ENCODE assay signal across 20 mouse cellular contexts in genomic region chr16:12692739-12693292, GRCm38 (mm10).
DNase-seq lines count a peak whose midpoint lies in the region; ATAC-seq lines count a peak whose summit lies in the region.
"Had no signal": no experiment of that assay in that cellular context is flagged by ENCODE, and none has a peak within 500 bp of the region (broad histone marks: within the 10 kb centered on the region; RNA-seq: fewer than 3 reads in every experiment).

No protein-coding gene starts in this region.

- WGBS in midbrain, embryonic 15.5 days = 55% methylated on average over 4 of the region's 5 CpGs
- WGBS in midbrain, embryonic 13.5 days = 73% methylated on average over 4 of the region's 5 CpGs
- WGBS in heart, embryonic 10.5 days = 46% methylated on average over 4 of the region's 5 CpGs
- 45% methylated on average over 4 of the region's 5 CpGs for WGBS in neural tube, embryonic 15.5 days

- H3K4me1 ChIP-seq in midbrain, embryonic 15.5 days = no peaks in the 10 kb centered on the region
- H3K4me1 ChIP-seq in midbrain, embryonic 13.5 days (replicated peaks) = no peaks in the 10 kb centered on the region
- H3K4me1 ChIP-seq in heart, embryonic 10.5 days = peaks cover 22% of the 10 kb centered on the region
- peaks cover 4% of the 10 kb centered on the region; the same call in 1 of the 2 replicates for H3K4me1 ChIP-seq in neural tube, embryonic 15.5 days
- H3K4me1 ChIP-seq: embryonic facial prominence, embryonic 13.5 days; hindbrain, embryonic 13.5 days; limb, embryonic 12.5 days had no signal

- no peaks in the 10 kb centered on the region for H3K9me3 ChIP-seq in midbrain, embryonic 15.5 days
- H3K9me3 ChIP-seq in midbrain, embryonic 13.5 days = no peaks in the 10 kb centered on the region
- no peaks in the 10 kb centered on the region for H3K9me3 ChIP-seq in heart, embryonic 10.5 days
- H3K9me3 ChIP-seq in neural tube, embryonic 15.5 days (replicated peaks) = no peaks in the 10 kb centered on the region
- H3K9me3 ChIP-seq: embryonic facial prominence, embryonic 13.5 days; hindbrain, embryonic 13.5 days; limb, embryonic 12.5 days had no signal

- no peaks in the 10 kb centered on the region for H3K27me3 ChIP-seq in midbrain, embryonic 15.5 days (replicated peaks)
- no peaks in the 10 kb centered on the region for H3K27me3 ChIP-seq in midbrain, embryonic 13.5 days
- no peaks in the 10 kb centered on the region for H3K27me3 ChIP-seq in heart, embryonic 10.5 days (ENCODE audit: insufficient read depth, poor library complexity, severe bottlenecking)
- no peaks in the 10 kb centered on the region for H3K27me3 ChIP-seq in neural tube, embryonic 15.5 days (replicated peaks)
- H3K27me3 ChIP-seq: embryonic facial prominence, embryonic 13.5 days; hindbrain, embryonic 13.5 days; limb, embryonic 12.5 days had no signal

- H3K36me3 ChIP-seq in midbrain, embryonic 15.5 days (replicated peaks) = no peaks in the 10 kb centered on the region
- no peaks in the 10 kb centered on the region for H3K36me3 ChIP-seq in midbrain, embryonic 13.5 days
- no peaks in the 10 kb centered on the region for H3K36me3 ChIP-seq in heart, embryonic 10.5 days
- H3K36me3 ChIP-seq in neural tube, embryonic 15.5 days = no peaks in the 10 kb centered on the region
- H3K36me3 ChIP-seq: embryonic facial prominence, embryonic 13.5 days; hindbrain, embryonic 13.5 days; limb, embryonic 12.5 days had no signal

- H3K4me2 ChIP-seq in midbrain, embryonic 15.5 days = no peak overlapping the region
- no peak overlapping the region for H3K4me2 ChIP-seq in midbrain, embryonic 13.5 days (replicated peaks)
- no peak overlapping the region for H3K4me2 ChIP-seq in neural tube, embryonic 15.5 days
- H3K4me2 ChIP-seq: embryonic facial prominence, embryonic 13.5 days; hindbrain, embryonic 13.5 days; limb, embryonic 12.5 days had no signal

- no peak overlapping the region for H3K4me3 ChIP-seq in midbrain, embryonic 15.5 days
- H3K4me3 ChIP-seq in midbrain, embryonic 13.5 days (replicated peaks) = no peak overlapping the region
- H3K4me3 ChIP-seq in heart, embryonic 10.5 days = no peak overlapping the region
- H3K4me3 ChIP-seq in neural tube, embryonic 15.5 days (replicated peaks) = no peak overlapping the region
- H3K4me3 ChIP-seq: embryonic facial prominence, embryonic 13.5 days; hindbrain, embryonic 13.5 days; left cerebral cortex, adult 2 months; limb, embryonic 12.5 days; myocyte had no signal

- ATAC-seq in midbrain, embryonic 15.5 days (replicated peaks) = 0 out of 2 replicates have a peak, but pooled peaks have one; percentile 30
- ATAC-seq in midbrain, embryonic 13.5 days = no peak
- ATAC-seq in neural tube, embryonic 15.5 days (ENCODE audit: low FRiP score) = peak; percentile 50; the same call in 1 of the 2 replicates
- ATAC-seq in monocyte, adult 5-6 weeks (replicated peaks; ENCODE audit: insufficient number of reproducible peaks, low FRiP score, low TSS enrichment, poor library complexity, severe bottlenecking) = no peak
- ATAC-seq: forebrain, embryonic 16.5 days; intestine, postnatal 0 days had no signal

- H3K27ac ChIP-seq in midbrain, embryonic 15.5 days = no peak overlapping the region
- H3K27ac ChIP-seq in midbrain, embryonic 13.5 days = no peak overlapping the region
- peak overlapping the region; percentile 57; the same call in 1 of the 2 replicates for H3K27ac ChIP-seq in heart, embryonic 10.5 days
- no peak overlapping the region for H3K27ac ChIP-seq in neural tube, embryonic 15.5 days (replicated peaks)
- H3K27ac ChIP-seq: embryonic facial prominence, embryonic 13.5 days; hindbrain, embryonic 13.5 days; kidney, postnatal 0 days; left cerebral cortex, adult 2 months; limb, embryonic 12.5 days; liver, embryonic 14.5 days; stomach, postnatal 0 days had no signal

- no peak overlapping the region for H3K9ac ChIP-seq in midbrain, embryonic 15.5 days
- H3K9ac ChIP-seq in midbrain, embryonic 13.5 days (replicated peaks) = no peak overlapping the region
- no peak overlapping the region for H3K9ac ChIP-seq in neural tube, embryonic 15.5 days (replicated peaks)
- H3K9ac ChIP-seq: embryonic facial prominence, embryonic 13.5 days; hindbrain, embryonic 13.5 days; limb, embryonic 12.5 days; liver, embryonic 14.5 days had no signal

- DNase-seq in heart, adult 8-10 months (ENCODE audit: low spot score) = peak; percentile 7
- no peak for DNase-seq in heart, postnatal 36 days
- DNase-seq in heart, embryonic 10.5 days (ENCODE audit: low spot score) = no peak
- DNase-seq: cerebellum, adult 9-10 months; right cerebral cortex, postnatal 25 days; thymus, postnatal 14 days had no signal

- intact Hi-C loops in heart, postnatal 36 days (cut with DNase I) = no loop called here

Comparison
In these comparisons a context has a peak if more than half of its experiments do, and no peak if none do; other contexts are left out.
1. ATAC-seq: peak in midbrain, embryonic 15.5 days (single experiment) and neural tube, embryonic 15.5 days (single experiment); none in midbrain, embryonic 13.5 days (single experiment) and monocyte, adult 5-6 weeks (single experiment).